Mouse (Mus musculus) right cerebral cortex, postnatal 36 days (tissue): ENCODE measurements around the gene Gprc5d.

Source experiments
- DNase-seq, 2 experiments: peaks; one replicate each; pipeline ENCODE4 v3.0.0; 2022; ENCODE audit warnings: low spot score in 2 of 2, mixed read lengths in 1 of 2

Gprc5d gene

GRCm38 (mm10) chr6:135135735-135136134, 17.7 kb upstream of the Gprc5d start:
- no peak for DNase-seq

- DNase-seq = peak in 1 of 2 experiments; percentile 39
Measured at GRCm38 (mm10) chr6:135133486-135133885, 15.4 kb upstream of the Gprc5d start.

- DNase-seq = no peak
Measured at GRCm38 (mm10) chr6:135133086-135133485, 15.0 kb upstream of the Gprc5d start.

DNA sequence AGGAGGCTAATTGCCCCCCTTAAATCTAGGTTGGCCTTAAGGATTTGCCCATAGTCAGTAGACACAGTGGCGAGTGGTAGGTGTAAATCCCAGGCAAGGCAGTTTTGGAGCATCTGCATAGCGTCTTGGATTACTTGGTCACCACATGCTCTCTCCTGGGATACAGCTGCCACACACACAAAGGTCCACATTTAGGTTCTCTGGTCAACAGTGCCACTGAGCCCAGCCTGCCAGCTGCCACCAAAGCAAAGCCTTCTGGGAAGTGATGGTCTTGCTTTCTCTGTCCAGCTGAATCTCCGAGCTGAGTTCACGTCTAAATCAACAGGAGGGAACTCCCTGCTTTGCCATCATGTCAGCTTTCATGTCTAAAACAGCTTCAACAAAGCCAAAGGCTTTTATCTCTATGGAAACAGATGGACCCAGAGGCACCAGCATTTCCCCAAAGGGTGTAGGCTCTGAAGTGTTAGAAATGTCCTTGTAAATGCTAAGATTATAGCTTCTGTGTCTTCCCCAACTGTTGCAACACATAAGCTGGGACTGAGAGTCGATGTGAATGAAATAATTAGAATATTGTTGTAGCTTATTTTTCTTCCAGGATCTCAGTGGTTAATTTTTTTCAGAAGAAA, 6.8 kb upstream of the Gprc5d start:
- DNase-seq = no peak

- no peak for DNase-seq
Measured at GRCm38 (mm10) chr6:135116479-135116878, 1.6 kb downstream of the Gprc5d start.

GRCm38 (mm10) chr6:135113114-135113436, 5.0 kb downstream of the Gprc5d start:
- no peak for DNase-seq

DNA sequence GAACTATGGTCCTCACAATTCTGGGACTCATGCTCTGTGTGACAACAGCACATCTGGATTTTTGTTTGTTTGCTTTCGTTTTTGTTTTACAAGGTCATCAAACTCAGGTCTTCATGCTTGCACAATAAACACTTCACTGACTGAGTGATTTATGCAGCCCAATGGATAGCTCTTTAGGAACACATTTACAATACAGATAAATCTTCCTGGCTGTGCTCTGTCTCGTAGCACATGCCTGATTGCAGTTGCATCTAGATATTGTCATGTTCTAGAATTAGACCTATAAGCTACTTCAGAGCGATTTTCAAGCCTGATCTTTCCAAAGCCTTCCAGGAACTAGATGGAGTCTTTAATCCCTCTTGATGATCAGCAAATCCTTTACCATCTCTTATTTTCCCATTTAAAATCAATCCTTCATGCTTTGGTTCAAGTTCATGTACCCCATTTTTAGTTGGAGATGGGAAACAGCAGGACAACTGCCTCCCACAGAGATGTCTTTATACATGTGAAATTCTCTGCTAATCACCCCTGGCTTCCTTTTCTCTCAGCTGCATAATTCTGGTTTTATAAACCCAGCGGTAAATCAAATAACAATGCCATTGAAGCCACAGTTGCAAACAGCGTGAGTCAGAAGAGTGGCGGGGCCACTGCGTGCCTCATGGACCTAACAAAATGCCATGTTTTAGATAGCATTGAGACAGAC, 5.5 kb downstream of the Gprc5d start:
- DNase-seq = no peak

DNA sequence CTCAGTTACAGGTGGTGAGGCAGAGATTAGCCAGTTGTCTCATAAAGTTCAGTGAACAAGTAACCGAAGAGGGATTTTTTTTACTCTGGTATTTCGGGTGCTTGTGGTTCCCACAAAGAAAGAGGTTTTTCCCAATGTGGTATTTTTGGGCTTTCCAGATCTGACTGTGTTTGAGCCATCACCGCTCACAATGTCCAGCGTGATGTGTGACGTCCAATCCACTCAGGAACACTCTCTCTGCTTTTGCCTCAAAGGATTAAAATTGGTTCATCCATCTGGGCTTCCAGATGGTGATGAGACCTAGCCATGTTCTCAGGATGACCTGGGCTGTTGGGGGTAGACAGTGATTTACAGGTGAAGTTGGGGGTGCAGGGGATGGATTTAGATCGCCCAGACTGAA, 11.1 kb downstream of the Gprc5d start:
- DNase-seq = peak in 1 of 2 experiments; percentile 29

DNA sequence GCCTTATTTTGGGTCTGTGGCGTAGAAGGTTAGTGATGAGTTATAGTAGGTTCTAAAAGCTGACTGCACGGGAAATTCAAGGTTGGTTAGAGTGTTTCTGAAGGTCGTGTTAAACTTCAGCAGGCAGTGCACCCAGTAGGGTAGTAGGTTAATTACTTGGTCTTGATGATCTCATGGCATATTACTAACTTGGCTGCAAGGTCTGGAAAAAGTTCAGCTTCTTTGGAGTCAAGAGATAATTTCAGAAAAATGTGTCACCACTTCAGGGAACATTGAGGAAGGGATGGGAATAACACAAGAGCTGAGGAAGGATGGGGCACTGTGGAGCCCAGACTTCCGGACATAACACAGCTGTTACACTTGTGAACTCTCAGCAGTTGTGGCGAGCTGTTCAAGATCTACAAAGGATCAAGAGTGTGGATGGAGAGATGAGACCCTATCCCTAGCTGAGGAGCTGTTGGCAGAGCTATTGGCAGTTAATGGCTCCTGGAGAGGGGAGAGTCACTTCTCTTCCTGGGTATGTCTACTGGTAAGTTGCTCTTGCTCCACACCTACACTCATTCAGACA, 15.3 kb downstream of the Gprc5d start:
- DNase-seq = no peak

DNA sequence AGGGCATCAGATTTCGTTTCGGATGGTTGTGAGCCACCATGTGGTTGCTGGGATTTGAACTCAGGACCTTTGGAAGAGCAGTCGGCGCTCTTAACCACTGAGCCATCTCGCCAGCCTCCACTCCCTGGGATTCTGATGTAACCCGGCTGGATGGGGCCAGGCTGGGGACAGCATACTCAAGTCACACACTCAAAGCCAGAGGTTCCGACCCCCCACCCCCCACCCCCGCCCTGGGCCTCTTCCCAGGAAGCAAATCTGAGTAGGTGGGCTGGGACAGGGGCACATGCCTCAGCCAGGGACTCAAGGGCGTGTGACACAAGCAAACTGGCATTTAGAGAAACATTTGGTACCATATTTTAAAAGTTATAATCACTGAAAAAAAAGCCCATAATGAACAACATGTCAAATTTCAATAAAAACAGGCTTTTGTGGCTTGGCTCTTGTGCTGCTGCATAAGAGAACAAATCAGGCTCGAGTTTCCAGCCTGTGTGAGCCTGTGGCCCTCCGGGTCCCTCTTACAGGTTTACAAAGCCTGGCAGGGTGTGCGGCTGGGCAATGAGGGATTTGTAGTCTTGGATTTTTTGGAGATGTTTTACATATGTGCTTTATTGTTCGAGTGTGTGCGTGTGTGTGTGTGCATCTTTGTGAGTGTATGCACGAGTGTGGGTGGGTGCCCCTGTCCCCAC, 17.2 kb downstream of the Gprc5d start:
- DNase-seq = no peak

GRCm38 (mm10) chr6:135092798-135093470, 25.1 kb downstream of the Gprc5d start:
- DNase-seq = peak; percentile 29 to 63

DNA sequence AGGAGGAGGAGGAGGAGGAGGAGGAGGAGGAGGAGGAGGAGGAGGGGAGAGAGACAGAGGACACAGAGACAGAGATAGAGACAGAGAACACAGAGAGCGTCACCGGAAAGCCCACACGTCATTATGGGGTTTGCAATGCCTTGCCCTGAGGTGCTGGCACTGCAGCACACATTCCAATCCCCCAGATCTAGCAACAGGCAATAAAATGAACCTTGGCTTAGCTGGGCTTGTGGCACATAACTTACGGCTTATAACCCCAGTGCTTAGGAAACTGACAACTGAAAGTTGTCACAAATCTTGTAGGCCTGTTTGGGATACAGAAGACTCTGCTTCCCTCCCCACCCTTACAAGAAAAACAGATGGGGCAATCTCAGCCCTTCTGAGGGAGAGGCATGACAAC, 27.4 kb downstream of the Gprc5d start:
- DNase-seq = no peak

- DNase-seq = peak in 1 of 2 experiments; percentile 24
Measured at GRCm38 (mm10) chr6:135089786-135090185, 28.3 kb downstream of the Gprc5d start.

DNA sequence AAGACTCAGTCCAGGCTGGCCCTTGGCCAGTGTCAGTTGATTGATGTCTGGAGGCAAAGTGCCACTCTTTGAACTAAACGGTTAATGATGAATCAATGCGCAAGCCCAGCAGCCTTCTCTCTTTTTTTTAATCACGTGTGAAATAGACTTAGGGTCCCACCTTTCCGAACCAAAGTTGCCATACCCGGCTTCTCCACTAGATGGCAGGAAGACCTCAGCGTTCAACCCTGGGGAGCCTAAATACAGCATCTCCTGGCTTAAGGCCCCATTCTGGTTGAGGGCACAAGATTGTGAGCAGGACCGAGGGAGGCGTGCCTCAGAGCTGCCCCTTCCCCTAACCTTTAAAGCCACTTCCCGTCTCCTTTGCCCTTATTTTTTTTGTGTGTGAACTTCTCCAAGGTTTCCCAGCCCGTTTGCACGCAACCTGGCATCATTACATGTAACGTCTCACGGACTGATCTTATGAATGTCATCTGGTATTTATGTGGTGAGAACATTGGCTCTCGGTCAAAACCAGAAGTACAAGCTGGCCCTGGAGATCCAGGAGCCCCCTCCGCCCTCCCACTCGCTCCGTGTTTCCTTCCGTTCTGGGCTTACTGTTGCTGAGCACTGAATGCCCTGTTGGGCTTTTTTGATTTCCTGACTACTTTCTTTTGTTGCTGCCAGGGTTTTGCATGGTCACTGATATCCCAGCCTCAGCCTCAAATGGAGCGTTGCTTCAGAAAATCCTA, 30.2 kb downstream of the Gprc5d start:
- DNase-seq = peak; percentile 53 to 56

DNA sequence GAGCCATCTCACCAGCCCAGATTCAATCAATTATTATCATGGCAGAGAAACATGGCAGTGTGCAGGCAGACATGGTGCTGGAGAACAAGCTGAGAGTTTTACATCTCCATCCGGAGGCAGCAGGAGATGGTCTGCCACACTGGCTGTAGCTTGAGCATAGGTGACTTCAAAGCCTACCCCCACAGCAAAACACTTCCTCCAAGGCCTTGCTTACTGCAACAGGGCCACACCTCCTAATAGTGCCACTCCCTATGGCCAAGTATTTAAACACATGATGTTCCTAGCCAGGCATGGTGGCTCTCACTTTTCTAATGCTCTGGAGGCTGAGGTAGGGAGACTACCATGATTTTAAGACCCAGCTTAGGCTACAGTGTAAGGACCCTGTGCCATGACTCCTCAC, 32.4 kb downstream of the Gprc5d start:
- no peak for DNase-seq

GRCm38 (mm10) chr6:135083991-135084502, 34.0 kb downstream of the Gprc5d start:
- no peak for DNase-seq

DNA sequence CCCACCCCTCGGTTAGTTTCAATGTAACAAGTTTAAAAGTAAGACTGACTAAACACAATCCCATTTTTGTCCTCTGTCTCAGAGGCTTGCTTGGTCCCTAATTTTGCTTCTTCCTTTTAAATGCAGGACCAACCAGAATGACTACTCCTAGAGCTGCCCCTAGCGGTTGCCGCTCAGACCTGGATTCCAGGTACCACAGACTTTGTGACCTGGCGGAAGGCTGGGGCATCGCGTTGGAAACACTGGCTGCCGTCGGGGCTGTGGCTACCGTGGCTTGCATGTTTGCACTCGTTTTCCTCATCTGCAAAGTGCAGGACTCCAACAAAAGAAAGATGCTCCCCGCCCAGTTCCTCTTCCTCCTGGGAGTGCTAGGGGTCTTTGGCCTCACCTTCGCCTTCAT, 39.7 kb downstream of the Gprc5d start:
- DNase-seq = no peak

GRCm38 (mm10) chr6:135076202-135076601, 41.9 kb downstream of the Gprc5d start:
- no peak for DNase-seq

- no peak for DNase-seq
Measured at GRCm38 (mm10) chr6:135074405-135074947, 43.6 kb downstream of the Gprc5d start.

- no peak for DNase-seq
Measured at GRCm38 (mm10) chr6:135070347-135070746, 47.7 kb downstream of the Gprc5d start.

- DNase-seq = no peak
Measured at GRCm38 (mm10) chr6:135069856-135070255, 48.2 kb downstream of the Gprc5d start.
